Mouse (Mus musculus) forebrain, embryonic 11.5 days (tissue): Measurements from ENCODE around the gene Olfr1375. TPM values are rescaled to one million over a fixed set of nuclear protein-coding genes. Genes with fewer than 3 reads are reported as not detected.
"Not testable (repeated sequence)": the region's sequence is repeated elsewhere in the genome, so short reads cannot be mapped to it uniquely, and the experiment has no call there.

Experiments
- ATAC-seq: fragments of 200-750 bp; cut with Nextera tagmentation; replicated peaks from 2 replicates; pipeline ENCODE4 v1.8.0; 2017; ENCODE audit warnings: moderate TSS enrichment; ENCODE audit not compliant: low FRiP score
- DNase-seq: peaks from one replicate; pipeline ENCODE4 v3.0.0-alpha.2; 2017; ENCODE audit warnings: low spot score
- H3K27ac ChIP-seq: fragments of 300-500 bp; sonication (generic); 2 replicates; pipeline ENCODE4 v1.5.1; 2014; ENCODE audit warnings: low read depth, low read length
- H3K27me3 ChIP-seq: fragments of 300-500 bp; sonication (generic); 2 replicates; pipeline ENCODE4 v1.6.1; 2014; ENCODE audit warnings: mild to moderate bottlenecking, low read length, mixed read lengths; ENCODE audit not compliant: control insufficient read depth, insufficient read depth
- H3K36me3 ChIP-seq: fragments of 300-500 bp; sonication (generic); 2 replicates; pipeline ENCODE4 v1.6.1; 2014; ENCODE audit warnings: mild to moderate bottlenecking, low read length, moderate library complexity, mixed read lengths; ENCODE audit not compliant: control insufficient read depth, insufficient read depth
- H3K4me1 ChIP-seq: fragments of 300-500 bp; sonication (generic); replicated peaks from 2 replicates; pipeline ENCODE4 v1.6.1; 2014; ENCODE audit warnings: low read length, mixed read lengths; ENCODE audit not compliant: control insufficient read depth, insufficient read depth
- H3K4me2 ChIP-seq: fragments of 300-500 bp; sonication (generic); 2 replicates; pipeline ENCODE4 v1.6.1; 2014; ENCODE audit warnings: low read depth, mild to moderate bottlenecking, low read length, moderate library complexity, mixed read lengths; ENCODE audit not compliant: severe bottlenecking
- H3K4me3 ChIP-seq: fragments of 300-500 bp; sonication (generic); 2 replicates; pipeline ENCODE4 v1.5.1; 2014; ENCODE audit warnings: low read depth, low read length
- H3K9ac ChIP-seq: fragments of 300-500 bp; sonication (generic); 2 replicates; pipeline ENCODE4 v1.6.1; 2014; ENCODE audit warnings: low read length
- H3K9me3 ChIP-seq: fragments of 300-500 bp; sonication (generic); 2 replicates; pipeline ENCODE4 v1.6.1; 2016; ENCODE audit warnings: low read length, mixed read lengths; ENCODE audit not compliant: control insufficient read depth
- WGBS: fragments of 180-500 bp; shearing (Covaris S2); extraction: QIAGEN DNeasy Blood & Tissue Kit; methylation state at CpG from one replicate; pipeline ENCODE4 v1.1.7; 2014; 5-methylcytosine and 5-hydroxymethylcytosine counted together
- polyA plus RNA-seq: library from polyadenylated mRNA; unstranded; fragments of >200 nt; fragmentation: Nextera tagmentation; extraction: Ambion mirVana; gene quantifications from 2 replicates; pipeline ENCODE4 v1.2.1, GENCODE M21; 2014

The Olfr1375 gene
- polyA plus RNA-seq, 1 experiment from 2014 or later, result not detected

DNA sequence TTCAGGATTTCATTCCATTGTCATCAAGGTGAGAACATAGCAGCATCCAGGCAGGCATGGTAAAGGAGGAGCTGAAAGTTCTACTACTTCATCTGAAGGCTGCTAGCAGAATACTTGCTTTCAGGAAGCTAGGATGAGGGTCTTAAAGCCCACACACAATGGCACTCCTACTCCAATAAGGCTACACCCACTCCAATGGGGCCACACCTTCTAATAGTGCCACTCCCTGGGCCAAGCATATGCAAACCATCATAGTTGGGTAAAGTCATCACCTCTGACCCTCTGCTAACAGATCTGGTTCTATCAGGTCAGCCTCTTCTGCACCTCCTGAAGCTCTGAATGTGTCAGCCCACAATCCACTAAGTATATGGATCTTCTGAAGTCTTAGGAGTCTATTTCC, 13.8 kb upstream of the Olfr1375 start:
- not testable (repeated sequence) for H3K4me1 ChIP-seq, H3K9ac ChIP-seq, H3K27ac ChIP-seq, H3K9me3 ChIP-seq, H3K4me3 ChIP-seq, H3K4me2 ChIP-seq, H3K36me3 ChIP-seq, H3K27me3 ChIP-seq, ATAC-seq, DNase-seq

DNA sequence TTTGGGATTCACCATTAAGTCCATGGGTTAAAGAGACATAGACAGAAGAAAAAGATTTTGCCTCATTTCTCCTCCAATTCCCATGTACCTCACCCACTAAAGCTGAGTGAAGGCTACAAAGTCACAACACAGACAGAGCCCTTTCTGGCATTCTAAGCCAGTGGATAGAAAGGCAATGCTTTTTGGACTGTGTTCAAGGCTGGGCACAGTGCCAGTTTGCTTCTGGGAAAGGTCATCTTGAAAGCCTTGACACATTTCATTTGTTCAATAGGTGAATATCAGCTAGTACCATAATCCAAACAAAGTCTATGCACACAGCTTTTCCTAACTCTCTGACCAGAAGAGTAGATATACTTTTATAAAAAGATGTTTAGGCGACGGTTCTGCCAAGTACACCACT, 12.0 kb upstream of the Olfr1375 start:
- no peak for DNase-seq
- Histone ChIP-seq H3K4me2 (no peak overlapping the region), H3K9me3 (no peaks in the 10 kb centered on the region), H3K27me3 (no peaks in the 10 kb centered on the region), H3K4me1 (no peaks in the 10 kb centered on the region), H3K27ac (no peak overlapping the region), H3K9ac (no peak overlapping the region), H3K4me3 (no peak overlapping the region), H3K36me3 (no peaks in the 10 kb centered on the region)
- 91% methylated on average over 2 of the region's 2 CpGs for WGBS
- no peak for ATAC-seq

DNA sequence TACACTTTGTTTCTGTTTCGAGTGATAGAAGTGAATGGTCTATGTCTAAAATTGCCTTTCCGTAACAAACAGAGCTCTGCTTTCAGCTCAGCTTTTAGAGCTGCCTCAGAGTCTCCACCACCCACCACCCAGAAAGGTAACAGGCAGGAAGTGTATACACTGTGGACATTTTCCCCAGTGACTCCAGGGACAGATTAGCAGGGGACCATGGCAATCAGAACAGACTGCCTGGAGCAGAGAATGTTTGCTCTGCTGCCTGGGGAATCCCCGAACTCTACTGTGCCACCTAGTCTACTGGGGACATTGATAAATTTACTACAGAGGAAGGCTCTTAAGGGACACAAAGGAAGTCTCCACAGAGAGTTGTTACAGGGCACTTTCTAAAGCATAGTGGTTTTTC, 3.1 kb upstream of the Olfr1375 start:
- not testable (repeated sequence) for H3K27me3 ChIP-seq, ATAC-seq, H3K9me3 ChIP-seq, H3K4me3 ChIP-seq, H3K4me1 ChIP-seq, H3K9ac ChIP-seq, H3K36me3 ChIP-seq, H3K4me2 ChIP-seq, H3K27ac ChIP-seq, DNase-seq
- 82% methylated on average over 3 of the region's 3 CpGs for WGBS

DNA sequence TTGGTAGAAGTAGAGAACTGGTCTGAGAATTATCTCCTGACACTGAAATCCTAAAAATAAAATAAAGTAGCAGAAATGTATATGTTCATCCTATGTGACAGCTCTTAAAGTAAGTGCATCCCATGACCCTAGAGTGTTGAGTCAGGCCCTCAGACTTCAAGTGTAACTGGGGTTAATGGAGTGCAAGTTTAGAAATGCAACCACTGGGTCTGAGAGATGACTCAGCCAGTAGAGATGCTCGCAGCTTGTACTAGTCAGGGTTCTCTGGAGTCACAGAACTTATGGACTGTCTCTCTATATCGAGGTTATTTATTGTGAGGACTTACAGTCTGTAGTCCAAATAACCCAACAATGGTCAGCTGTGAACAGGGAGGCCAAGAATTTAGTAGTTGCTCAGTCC, 3.8 kb downstream of the Olfr1375 start:
- DNase-seq (no peak), ATAC-seq (no peak)
- no peaks in the 10 kb centered on the region for H3K9me3 ChIP-seq
- H3K27ac ChIP-seq, result no peak overlapping the region
- H3K4me1 ChIP-seq, result no peaks in the 10 kb centered on the region
- H3K36me3 ChIP-seq, result no peaks in the 10 kb centered on the region
- 64% methylated on average over 2 of the region's 2 CpGs for WGBS
- no peak overlapping the region for H3K9ac ChIP-seq
- H3K4me2 ChIP-seq, result no peak overlapping the region
- no peak overlapping the region for H3K4me3 ChIP-seq
- no peaks in the 10 kb centered on the region for H3K27me3 ChIP-seq

DNA sequence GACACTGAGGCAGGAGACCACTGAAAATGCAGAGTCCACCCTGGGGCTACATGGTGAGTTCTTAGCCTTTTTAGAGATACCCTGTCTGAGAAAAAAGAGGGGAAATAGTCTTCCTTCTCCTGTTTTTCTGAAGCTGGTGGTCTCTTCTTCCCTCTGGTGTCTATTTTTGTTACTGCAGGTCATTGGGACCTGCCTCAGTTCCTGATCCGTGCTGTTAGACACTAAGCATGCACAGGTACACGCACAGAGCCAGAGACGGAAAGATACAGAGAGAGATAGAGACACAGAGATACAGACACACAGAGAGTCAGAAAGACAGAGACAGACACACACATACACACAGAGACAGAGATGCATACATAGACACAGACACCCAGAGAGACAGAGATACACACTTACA, 5.3 kb downstream of the Olfr1375 start:
- DNase-seq, result no peak

DNA sequence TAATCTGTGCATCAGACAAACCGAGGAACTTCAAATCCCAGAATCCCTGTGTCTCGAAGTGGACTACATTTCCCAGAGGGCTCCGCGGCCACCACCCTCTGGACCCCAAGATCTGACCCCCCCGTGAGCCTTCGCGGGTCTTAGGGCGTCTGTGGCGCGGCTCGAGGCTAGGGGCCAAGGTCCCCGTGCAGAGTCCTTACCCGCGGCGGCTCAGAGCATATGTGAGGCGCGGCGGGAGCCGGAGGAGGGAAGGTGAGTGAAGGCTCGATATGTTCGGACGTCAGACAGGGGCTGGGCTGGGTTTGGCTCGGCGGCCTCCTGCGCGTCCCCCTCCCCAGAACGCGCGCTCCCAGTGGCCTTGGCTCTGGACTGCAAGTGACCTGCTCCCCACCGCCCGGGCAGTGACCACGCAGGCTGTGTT, 11.3 kb downstream of the Olfr1375 start, which contains the start of gene Zfp354a:
Gene Zfp354a, plus strand, starts transcription at position 107 of the 421 bp plus-strand sequence.
- no peaks in the 10 kb centered on the region for H3K9me3 ChIP-seq
- H3K27ac ChIP-seq, result no peak within 1 kb of the TSS
- ATAC-seq, result peak; percentile 92
- peak within 1 kb of the TSS; percentile 62 for H3K4me2 ChIP-seq
- peak within 1 kb of the TSS; percentile 61 for H3K4me3 ChIP-seq
- H3K27me3 ChIP-seq, result no peaks in the 10 kb centered on the region
- no peaks in the 10 kb centered on the region for H3K36me3 ChIP-seq
- H3K9ac ChIP-seq, result peak within 1 kb of the TSS; percentile 74
- under 1% methylated on average over 32 of the region's 32 CpGs for WGBS
- peaks cover 2% of the 10 kb centered on the region; the same call in 1 of the 2 replicates for H3K4me1 ChIP-seq
- peak; percentile 86 for DNase-seq

More for the DNA sequence above, 5.3 kb downstream of the Olfr1375 start:
- Histone ChIP-seq H3K9me3 (no peaks in the 10 kb centered on the region), H3K4me2 (no peak overlapping the region), H3K36me3 (no peaks in the 10 kb centered on the region), H3K4me1 (no peaks in the 10 kb centered on the region), H3K27ac (no peak overlapping the region), H3K4me3 (no peak overlapping the region), H3K27me3 (no peaks in the 10 kb centered on the region), H3K9ac (no peak overlapping the region)
- no peak for ATAC-seq
- WGBS, result 59% methylated on average over 3 of the region's 3 CpGs

DNA sequence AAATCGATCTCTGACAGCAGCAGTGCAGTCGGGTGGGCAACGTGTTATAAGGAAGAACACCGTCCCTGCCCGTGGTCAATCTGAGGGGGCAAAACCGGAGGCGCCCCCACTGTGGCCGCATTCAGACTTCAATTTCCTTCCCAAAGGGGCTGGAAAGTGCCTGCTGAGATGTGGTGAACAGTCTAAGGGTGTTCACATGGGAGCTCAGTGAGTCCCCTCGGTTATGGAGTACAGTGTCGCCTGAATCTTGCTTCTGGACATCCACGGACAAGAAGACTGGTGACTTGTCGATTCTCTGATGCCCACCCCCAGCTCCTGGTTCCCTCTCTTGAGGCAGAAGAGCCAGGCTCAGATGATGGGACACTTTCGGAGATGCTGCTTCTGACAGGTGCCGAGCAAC, 11.7 kb downstream of the Olfr1375 start:
- Histone ChIP-seq H3K27ac (no peak overlapping the region), H3K27me3 (no peaks in the 10 kb centered on the region)

DNA sequence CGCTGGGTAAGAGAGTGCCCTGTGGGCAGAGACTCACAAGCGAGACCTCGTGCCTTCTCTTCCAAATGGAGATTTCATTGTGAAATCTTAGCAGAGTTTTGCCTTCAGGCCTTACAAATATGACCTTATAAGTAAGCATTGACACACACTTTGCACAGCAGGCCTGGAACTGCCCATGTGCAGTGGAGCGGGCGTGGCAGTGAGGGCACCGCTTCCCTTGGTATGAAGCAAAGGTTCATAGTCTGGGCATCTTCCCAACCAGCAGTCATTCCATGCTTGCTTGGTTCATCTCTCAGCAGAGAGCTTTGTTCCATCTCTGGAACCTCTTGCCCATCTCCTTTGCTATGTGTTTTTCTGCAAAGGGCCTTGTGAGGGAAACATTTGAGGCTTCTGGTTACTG, 13.1 kb downstream of the Olfr1375 start:
- H3K27ac ChIP-seq, result no peak overlapping the region
- H3K9me3 ChIP-seq, result no peaks in the 10 kb centered on the region
- no peak overlapping the region for H3K4me2 ChIP-seq
- no peaks in the 10 kb centered on the region for H3K36me3 ChIP-seq
- H3K4me1 ChIP-seq, result peaks cover 2% of the 10 kb centered on the region; the same call in 1 of the 2 replicates
- ATAC-seq (no peak), DNase-seq (no peak)
- WGBS, result 97% methylated on average over 6 of the region's 6 CpGs
- H3K4me3 ChIP-seq, result no peak overlapping the region
- H3K9ac ChIP-seq, result no peak overlapping the region
- H3K27me3 ChIP-seq, result no peaks in the 10 kb centered on the region

More for the DNA sequence above, 11.7 kb downstream of the Olfr1375 start:
- peak overlapping the region; percentile 74 for H3K9ac ChIP-seq
- H3K36me3 ChIP-seq, result no peaks in the 10 kb centered on the region
- DNase-seq (no peak), ATAC-seq (0 out of 2 replicates have a peak, but pooled peaks have one; percentile 36)
- WGBS, result 19% methylated on average over 14 of the region's 14 CpGs
- H3K4me1 ChIP-seq, result peaks cover 2% of the 10 kb centered on the region; the same call in 1 of the 2 replicates
- peak overlapping the region; percentile 62 for H3K4me2 ChIP-seq
- peak overlapping the region; percentile 61 for H3K4me3 ChIP-seq
- no peaks in the 10 kb centered on the region for H3K9me3 ChIP-seq

DNA sequence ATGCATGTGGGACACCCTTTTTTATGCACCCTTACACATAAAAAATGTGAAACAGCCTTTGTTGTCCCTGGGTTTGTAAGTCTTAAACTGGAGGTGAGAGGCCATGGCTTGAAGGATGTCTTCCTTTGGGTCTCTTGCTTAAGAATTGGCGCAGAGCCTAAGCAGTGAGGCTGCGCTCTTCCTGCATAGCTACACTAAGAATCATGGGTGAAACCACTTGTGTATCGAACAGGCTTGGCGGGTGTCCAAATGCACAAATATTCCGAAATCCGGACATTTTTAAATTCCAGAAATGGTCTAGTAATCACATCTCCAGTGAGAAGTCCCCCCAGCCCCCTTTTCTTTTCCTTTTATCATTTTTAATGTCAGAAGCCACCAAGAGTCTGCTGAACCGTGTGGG, 15.4 kb downstream of the Olfr1375 start:
- no peak for DNase-seq
- no peak for ATAC-seq
- H3K4me2 ChIP-seq, result no peak overlapping the region
- H3K27me3 ChIP-seq, result no peaks in the 10 kb centered on the region
- peaks cover 2% of the 10 kb centered on the region; the same call in 1 of the 2 replicates for H3K4me1 ChIP-seq
- no peaks in the 10 kb centered on the region for H3K9me3 ChIP-seq
- 97% methylated on average over 7 of the region's 7 CpGs for WGBS
- H3K9ac ChIP-seq, result no peak overlapping the region
- H3K27ac ChIP-seq, result no peak overlapping the region
- H3K4me3 ChIP-seq, result no peak overlapping the region
- no peaks in the 10 kb centered on the region for H3K36me3 ChIP-seq
